Mouse (Mus musculus): ENCODE data around the gene Zfp36.
"Not testable (repeated sequence)": the region's sequence is repeated elsewhere in the genome, so short reads cannot be mapped to it uniquely, and the experiment has no call there.

The Zfp36 gene

DNA sequence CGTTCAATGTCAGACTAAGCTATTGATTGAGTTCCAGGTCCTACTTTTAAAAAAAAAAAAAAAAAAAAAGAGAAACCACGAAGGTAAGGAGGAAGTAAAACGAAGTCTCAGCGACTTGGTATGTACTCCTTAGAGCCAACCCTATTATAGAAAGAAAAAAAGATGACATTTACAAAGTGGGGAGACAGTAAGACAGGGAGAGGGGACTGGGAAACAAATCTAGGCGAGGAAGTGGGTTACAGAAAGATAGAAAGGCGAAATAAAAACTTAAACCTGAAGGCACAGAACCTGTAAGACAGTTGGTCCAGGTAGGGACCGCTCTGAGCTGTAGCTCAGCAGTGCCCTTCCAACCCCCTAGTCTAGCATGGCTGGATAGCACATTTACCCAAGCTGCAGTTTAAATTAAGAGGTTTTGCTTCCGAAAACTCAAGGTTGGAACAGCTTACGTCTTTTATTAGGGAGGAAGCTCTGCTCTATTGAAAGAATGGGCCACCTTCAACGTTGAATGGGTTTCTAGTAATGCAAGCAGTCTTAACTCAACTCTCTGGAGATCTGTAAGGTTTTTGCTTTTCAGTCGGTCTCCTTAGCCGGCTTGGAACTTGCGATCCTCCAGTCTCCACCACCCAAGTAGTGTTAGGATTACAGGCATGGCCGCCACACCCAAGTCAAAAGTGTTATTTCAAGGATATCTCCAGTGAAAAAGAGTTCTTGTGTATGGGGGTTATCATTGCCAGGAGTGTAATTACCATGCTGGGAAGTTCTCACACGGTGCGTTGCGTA, at the start of gene Zfp36:
Gene Zfp36, minus strand, starts transcription at position 17 of the 780 bp plus-strand sequence.
- no peak for DNase-seq

DNA sequence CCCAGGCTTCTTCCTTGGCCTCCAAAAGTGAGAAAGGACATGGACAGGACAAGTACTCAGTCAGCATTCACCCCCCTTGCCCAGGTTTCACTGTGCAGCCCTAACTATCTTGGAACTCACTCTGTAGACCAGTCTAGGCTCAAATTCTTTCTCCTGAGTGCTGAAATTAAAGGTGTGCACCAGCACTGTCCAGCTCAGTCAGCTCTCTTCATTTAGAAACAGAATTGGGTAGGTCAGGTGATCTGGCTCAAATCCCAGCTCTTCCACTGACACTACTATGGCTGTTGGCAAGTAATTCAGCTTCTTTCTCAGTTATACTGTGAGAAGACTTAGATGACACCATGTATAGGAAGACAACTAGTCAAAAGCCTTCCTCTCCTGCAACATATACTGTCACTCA, 47.7 kb upstream of the Zfp36 start:
- peak in 1 of 2 experiments; percentile 30 for DNase-seq

DNA sequence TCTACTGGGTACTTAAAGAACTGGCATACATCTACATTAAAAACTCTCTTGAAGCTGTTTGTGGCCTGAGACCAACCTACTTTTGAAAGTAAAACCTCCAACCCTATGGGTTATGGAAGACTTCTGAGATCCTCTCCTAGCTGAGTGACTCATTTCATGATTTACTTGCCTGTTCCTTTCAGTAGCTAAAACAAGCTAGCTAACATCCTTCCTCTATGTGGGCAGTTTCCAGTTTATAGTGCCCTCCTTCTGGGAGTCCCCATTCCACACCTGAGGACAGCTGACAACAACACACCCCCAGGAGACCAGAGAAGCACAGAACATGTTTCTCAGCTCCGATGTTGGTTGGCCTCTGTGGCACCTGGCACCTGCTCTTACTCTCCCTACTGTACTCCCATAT, 43.0 kb upstream of the Zfp36 start:
- DNase-seq = no peak

DNA sequence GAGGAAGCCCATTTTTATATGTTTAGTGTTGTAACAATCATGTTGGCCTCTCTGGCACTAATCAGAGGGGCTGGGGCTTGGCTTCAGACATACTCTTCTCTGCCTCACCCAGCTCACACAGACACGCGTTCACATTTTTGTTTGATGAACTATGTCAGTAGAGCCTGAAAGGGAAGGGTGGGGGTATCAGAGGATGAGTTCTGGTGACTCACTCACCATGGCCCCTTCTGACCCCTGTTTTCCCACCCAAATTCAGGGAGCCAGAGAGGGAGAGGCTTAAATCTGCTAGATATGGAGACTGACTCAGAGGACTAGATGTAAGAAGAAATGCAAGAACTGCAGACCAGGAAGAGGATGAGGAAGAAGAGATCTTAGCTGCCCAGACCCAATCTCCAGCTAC, 39.4 kb upstream of the Zfp36 start:
- no peak for DNase-seq

DNA sequence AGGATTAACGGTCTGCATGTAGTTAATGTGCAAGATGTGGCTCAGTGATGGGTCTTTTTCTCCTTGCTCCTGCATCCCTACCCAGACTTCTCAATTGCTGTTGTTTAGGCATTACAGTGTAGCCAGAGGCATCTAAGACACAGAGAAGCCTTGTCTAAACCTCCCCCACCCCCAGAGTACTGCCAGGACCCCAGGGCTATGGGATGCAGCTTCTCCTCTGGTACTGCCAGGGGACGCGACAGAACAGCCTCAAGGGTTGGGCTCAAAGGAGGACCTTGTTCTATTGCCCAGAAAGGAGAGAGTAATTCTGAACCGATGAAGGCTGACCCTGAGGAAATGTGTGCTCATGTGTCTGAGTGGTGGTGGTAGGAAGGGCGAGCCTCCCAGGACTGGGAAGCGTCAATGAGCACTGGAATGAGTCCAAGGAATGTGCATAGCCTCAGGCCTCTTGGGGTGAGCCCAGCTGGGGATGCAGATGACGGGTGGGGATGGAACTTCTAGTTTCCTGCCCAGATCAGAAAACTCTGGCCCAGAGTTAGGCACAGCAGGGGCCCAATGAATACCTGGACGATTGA, 38.1 kb upstream of the Zfp36 start:
- no peak for DNase-seq

DNA sequence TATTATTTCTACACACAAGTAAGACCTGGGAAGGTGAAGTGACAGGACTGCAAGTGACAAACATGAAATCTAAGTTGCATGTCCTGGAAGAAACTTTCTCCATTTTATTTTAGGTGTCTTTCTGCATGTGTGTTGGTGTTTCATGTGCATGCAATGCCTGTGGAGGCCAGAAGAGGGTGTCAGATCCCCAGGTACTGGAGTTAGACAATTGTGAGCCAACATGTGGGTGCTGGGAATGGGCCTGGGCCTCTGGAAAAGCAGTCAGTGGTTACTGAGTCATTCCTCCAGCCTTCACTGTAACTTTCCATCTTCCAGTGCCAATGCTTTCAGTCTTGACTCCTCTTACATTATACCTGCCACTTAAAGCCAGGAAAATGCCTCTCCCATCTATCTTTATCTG, 37.3 kb upstream of the Zfp36 start:
- no peak for DNase-seq

DNA sequence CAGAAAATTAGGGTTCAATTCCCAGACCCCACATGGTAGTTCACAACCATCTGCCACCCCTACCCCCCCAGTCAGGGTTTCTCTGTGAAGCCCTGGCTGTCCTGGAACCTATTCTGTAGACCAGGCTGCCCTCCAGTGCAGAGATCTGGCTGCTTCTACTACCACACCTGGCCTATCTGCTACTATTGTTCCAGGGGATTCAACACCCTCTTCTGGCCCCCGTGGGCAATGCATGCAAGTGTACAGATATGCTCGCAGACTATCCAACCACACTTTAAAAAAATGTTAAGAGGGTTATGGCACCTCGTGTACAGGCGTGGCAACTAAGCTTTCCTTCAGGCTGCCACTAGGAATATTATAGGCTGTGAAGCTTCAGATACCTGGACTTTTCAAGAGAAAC, 32.8 kb upstream of the Zfp36 start:
- DNase-seq = no peak

DNA sequence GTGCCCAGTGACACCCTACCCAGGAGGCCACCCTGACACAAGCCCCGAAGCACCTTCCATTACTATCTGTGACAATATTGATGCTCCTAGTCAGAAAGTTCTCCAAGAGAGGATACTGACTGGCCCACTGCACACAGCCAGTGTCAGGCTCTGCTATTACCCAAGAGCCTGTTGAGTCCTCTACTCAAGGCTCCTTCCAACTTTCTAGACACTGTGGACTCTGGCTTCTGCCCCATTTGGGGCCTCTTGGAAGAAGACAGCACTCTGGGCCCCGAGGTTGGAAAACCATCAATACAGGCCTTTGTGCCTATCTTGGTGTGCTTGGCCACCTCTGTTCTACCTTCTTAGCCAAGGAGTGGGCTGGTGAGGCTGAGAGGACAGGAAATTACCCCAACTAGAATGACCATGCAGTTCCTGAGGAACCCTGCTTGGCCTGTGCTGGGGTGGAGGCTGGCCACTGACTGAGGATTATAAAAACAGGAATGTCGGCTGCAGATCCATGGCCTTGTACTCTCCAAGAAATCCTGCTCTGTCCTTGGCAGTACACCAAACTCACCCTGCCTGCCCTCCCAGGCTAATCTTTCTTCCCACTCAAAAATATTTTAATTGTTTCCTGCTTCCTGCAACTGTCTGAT, 30.9 kb upstream of the Zfp36 start:
- no peak for DNase-seq

DNA sequence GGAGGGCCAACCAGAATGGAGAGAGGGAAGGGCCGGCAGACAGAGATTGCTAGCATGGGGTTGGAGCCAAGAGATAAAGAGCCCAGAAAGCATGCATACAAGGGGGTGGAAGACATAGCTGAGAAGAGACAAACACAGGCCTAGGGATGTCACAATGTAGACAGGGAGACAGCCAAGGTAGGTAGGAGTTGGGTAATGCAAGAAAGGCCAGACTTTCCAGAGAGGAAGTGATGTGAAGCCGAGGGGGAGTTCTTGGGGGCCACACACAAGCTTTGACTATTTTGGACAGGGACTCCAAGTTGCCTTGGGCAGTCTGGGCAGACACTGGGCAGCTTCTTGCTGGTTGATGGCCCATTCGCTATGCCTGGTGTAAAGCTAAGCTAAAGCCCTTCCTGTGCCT, 21.9 kb upstream of the Zfp36 start:
- DNase-seq = no peak

DNA sequence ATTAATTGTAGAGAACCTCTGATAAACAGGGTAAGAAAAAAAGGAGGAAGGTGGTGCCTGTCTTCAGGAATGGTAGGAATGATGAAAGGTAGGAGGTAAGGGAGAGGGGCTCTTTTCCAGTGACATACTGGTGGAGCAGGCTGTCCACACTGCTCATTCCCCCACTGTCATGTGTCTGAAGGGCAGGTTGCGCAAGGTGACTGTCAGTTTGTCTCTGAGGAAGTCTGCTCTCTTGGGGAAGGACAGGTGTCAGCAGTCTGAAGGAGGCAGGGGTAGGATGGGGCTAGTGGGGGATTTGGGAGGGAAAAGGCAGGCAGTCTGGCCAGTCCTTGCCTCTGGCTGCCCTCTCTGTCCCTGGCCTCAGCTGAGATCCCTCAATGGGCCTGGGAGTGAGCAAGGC, 21.0 kb upstream of the Zfp36 start:
- no peak for DNase-seq

DNA sequence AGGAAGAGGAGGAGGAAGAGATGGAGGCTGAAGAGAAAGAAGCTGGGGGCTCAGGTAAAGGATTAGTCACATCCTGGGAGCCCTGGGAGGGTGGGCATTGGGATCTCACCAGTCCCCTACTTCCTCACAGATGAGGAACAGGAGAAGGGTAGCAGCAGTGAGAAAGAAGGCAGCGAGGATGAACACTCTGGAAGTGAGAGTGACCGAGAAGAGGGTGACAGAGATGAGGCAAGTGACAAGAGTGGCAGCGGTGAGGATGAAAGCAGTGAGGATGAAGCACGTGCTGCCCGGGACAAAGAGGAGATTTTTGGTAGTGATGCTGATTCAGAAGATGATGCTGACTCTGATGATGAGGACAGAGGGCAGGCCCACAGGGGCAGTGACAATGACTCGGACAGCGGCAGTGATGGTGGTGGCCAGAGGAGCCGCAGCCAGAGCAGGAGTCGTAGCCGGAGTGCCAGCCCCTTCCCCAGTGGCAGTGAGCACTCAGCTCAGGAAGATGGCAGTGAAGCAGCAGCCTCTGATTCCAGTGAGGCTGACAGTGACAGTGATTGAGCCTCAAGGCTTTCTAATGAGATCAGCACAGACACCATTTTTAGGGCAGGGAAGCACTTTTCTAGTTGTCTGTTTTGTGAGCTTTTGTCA, 18.8 kb upstream of the Zfp36 start:
- DNase-seq = no peak

DNA sequence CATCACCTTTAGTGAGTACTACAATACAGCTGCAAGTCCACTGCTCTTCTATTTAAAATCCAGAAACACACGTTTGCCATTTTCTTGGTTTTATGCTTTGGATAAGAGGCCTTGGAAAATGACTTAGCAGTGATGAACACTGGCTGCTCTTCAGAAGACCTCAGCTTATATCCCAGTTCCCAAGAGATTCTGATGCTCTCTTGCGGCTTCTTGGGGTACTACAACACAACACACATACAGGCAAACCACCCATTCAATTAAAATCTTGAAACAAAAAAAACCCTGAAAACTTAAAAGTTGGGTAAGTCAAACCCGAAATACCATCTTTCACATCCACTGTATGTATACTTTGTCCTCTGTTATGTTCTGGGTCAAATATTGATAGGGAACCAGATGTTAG, 17.9 kb upstream of the Zfp36 start:
- DNase-seq = no peak

DNA sequence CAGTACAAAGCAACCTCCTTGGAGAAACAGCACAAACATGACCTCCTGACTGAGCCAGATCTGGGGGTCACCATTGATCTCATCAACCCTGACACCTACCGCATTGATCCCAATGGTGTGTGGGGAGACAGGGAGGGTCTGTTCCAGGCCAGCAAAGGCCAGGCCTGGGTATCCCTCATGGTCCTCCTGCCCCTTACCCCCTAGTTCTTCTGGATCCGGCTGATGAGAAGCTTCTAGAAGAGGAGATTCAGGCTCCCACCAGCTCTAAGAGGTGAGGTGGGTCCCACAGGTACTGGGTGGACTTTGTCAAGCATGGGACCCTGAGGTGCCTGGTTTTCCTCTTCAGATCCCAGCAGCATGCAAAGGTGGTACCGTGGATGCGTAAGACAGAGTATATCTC, 15.4 kb upstream of the Zfp36 start:
- DNase-seq = no peak

DNA sequence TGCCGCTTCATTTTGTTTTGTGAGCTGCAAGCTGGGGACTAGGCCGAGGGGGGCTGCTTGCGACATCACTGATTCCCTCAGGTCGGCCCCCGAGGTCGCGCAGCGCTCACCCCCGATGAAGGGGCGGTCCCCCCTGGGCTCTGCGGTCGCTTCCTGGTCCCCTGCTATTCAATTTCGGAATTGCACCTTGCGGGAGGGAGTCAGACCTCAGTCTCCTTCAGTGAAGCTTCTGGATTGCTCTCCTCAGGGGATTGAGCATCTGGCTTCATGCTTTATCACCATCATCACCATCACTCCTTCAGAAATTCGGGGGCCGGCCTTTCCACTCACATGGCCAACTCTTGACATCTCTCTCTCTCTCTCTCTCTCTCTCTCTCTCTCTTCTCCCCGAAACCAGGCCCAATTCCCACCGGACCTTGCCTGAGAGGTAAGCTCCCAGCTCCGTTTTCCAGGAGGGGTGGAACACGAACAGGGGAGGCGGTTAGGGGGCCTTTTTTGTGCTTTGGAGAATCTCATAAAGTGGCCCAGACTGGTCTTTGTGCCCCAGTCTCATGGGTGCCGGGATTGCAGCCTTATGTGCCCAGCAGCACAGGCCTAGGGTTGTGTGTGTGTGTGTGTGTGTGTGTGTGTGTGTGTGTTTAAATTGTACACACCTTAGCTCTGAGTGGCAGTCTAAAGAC, 13.4 kb upstream of the Zfp36 start:
- no peak for DNase-seq

DNA sequence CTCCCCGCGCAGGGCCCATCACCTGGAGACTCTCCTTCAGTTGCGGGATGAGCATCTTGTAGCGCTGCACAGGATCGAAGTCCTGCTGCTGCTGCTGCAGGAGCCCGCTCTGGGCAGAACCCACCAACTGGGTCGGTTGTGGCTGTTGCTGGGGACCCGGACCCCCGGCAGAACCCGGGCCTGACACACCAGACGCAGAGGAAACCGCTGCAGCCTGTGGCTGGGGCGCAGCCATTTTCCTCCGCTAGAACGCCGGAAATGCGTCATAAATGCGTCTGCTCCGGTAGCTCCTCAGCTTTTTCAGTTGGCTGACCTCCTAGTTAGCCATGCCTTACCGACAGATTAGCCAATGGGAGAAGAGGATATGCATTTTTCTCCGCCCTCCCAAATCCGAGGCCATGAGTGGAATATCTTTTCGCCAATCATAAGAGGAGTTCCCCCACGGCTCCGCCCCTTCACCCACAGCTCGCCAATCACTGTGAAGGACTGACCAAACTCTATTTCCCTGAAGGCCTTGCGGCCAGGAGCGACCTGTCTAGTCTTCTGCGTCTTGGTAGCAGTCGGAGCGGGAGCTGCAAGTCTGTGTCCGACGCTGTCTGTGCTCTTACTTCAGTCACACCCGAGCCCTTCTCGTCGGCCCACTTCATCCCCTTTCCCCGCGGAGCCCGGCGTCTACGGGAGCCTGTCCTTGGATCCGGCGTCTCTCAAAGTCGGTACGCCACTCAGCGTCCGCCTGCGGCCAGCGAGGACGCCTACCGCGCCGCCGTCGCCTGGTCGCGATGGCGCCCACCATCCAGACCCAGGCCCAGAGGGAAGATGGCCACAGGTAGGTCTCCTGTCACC, 12.6 kb upstream of the Zfp36 start, which contains the start of the genes Med29 and Paf1:
Gene Med29, minus strand, starts transcription at position 280 of the 843 bp plus-strand sequence.
Gene Paf1, plus strand, starts transcription at position 523 of the 843 bp plus-strand sequence.
- peak; percentile 96 to 98 for DNase-seq

DNA sequence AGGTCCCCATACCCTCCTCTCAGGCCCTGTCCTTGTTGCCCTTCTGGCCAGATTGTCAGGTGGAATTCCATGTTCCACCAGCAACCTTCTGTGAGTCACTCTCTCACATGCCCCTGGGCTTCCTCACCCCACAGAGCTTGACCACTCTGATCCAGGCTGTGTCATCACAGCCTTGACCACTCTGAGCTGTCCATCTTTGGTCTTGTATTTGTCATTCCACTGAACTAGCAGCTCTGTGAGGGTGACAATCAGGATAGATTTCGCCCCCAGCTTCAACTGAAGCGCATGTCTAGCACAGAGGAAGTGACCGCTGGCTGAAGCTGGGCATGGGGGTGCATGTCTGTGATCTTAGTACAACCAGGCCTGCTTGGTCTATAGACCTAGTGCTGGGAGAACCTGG, 10.3 kb upstream of the Zfp36 start:
- DNase-seq = no peak

DNA sequence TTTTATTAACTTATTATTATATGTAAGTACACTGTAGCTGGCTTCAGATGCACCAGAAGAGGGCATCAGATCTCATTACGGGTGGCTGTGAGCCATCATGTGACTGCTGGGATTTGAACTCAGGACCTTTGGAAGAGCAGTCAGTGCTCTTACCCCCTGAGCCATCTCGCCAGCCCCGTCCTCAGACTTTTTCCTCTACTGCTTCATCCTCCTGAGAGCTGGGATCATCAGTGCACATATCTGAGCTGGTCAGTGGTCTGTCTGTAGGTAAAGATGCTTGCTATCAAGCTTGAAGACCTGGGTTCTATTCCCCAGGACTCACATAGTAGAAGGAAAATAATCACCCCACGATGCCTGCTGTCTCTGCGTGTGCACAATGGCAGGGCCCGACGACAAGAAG, 7.3 kb upstream of the Zfp36 start:
- not testable (repeated sequence) for DNase-seq

DNA sequence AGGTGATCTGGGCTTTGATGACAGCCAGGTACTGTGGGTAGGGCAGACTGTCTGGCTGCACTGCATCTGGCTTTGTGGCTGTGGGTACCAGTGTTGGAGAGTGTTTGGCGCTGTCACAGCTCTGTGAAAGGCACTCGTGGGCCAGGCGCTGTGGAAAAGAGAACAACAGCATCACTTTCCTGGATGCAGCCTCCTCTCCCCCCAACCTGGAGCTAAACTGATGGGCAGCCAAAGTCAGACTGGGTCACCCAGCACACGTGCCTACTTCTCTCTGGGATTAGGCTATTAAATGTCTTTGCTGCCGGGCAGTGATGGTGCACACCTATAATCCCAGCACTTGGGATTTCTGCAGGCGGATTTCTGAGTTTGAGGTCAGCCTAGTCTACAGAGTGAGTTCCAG, 6.8 kb upstream of the Zfp36 start:
- DNase-seq = not testable (repeated sequence)

DNA sequence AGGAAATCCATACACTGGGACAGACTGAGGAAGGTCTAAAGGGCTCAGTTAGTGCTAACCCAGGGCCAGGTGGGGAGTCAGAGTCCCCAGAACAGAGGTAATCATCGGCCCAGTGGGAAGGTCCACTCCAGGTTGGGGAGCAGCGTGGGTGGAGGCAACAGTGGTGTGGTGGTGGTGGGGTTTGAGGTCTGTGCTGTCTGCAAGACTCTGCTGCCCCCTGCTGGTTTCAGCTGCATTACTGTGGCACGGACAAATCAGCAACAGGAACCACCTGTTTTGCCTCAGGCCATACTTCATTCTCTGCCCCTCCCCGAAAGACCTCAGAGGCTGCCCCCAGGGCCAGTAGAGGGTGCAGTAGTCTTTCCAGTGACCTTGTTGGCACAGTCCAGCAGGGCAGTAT, 6.4 kb upstream of the Zfp36 start:
- peak; percentile 68 to 72 for DNase-seq

DNA sequence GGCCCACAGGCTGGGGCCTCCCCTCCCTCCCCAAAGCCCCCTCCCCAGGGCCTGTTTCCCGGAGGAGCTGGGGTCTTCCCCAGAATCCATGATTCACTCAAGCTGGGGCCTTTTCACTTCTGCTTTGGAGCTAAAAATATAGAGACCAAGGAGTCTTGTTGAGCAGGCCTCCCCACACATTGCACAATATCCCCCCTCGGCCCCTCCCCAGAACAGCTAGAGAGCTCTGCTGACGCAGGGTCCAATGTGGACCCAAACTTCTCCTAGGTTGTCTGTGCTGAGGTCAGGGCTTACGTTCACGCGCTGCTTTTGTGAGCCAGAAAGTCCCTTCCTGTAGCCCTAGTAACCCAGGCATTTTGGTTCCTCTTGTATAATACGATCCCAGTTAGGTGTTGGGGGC, 6.0 kb upstream of the Zfp36 start:
- DNase-seq = no peak

DNA sequence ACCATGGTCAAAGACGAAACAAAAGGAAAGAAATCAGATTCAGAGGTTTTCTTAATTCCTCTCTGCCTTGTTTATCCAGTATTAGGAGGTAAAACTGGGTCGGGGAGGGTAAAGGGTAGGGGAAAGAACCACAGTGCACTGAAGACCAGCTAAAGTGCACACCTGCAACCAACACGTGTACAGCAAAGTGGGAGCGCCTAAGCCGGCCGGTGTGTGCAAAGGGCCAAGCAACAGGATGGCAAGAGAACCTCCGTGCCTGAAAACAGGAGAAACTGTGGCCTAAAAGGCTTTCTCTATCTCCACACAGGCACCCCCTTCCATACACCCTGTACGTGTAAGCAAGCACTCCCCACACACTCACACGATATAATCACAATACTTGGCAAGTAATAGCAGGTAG, 5.1 kb upstream of the Zfp36 start:
- no peak for DNase-seq

DNA sequence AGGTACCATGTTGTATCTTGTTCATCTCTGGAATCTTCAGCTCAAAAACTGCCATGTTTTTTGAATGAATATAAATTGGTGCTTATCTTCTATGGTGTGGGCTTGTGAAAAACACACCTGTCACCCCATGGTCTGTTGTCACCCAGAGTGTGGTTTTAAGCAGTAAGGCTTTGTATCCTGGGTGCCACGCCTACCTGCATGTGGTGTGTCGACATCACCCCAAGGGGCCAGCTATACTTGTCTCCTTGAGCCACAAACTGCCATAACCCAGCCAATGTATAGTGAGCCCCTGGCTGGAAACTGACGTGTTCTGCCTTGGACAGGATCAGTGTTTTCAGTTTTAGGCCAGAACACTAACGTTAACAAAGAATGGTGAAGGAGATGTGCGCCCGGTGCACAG, 4.1 kb upstream of the Zfp36 start:
- no peak for DNase-seq
